Mouse (Mus musculus): Measurements from ENCODE around the gene Slc8a1. TPM values are rescaled to one million over a fixed set of nuclear protein-coding genes. Genes with fewer than 3 reads are reported as not detected.

Gene Slc8a1
- polyA plus RNA-seq, 3 experiments from 2014 or later, result 0.04 TPM; not detected in 2

DNA sequence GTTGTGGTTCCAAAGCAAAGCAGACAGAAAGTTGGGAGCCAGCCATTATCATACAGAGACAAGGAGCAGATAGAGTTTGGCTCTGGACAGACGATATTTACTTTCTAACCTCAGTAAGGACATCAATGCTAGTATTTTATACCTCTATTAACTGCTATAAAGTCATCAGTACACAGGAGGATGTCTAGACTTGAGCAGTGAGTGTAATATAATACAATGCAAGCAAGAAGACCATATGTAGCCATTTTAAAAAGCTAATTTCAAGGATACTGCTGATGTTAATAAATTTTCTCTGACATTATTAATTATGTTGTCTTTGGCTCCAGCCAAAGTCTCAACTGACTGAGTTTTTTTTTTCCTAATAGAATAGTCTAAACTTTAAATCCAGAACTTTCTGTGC is 402.7 kb downstream of the Slc8a1 start:
- no peak for ATAC-seq
